Mouse (Mus musculus) embryonic facial prominence, embryonic 13.5 days (tissue): ENCODE data around the gene Fam107b. TPM values are rescaled to one million over a fixed set of nuclear protein-coding genes. Genes with fewer than 3 reads are reported as not detected.

ENCODE experiments used
- ATAC-seq: fragments of 200-750 bp; cut with Nextera tagmentation; 2 replicates; pipeline ENCODE4 v1.8.0; 2017; ENCODE audit warnings: low read depth; ENCODE audit not compliant: insufficient number of reproducible peaks, insufficient read depth, low FRiP score, low TSS enrichment
- H3K27ac ChIP-seq: fragments of 300-500 bp; sonication (generic); 2 replicates; pipeline ENCODE4 v1.5.1; 2015; ENCODE audit warnings: moderate library complexity, mild to moderate bottlenecking, inconsistent platforms
- H3K27me3 ChIP-seq: fragments of 300-500 bp; sonication (generic); 2 replicates; pipeline ENCODE4 v1.6.1; 2015; ENCODE audit warnings: mild to moderate bottlenecking, inconsistent platforms
- H3K36me3 ChIP-seq: fragments of 300-500 bp; sonication (generic); 2 replicates; pipeline ENCODE4 v1.6.1; 2015; ENCODE audit warnings: mild to moderate bottlenecking, inconsistent platforms
- H3K4me1 ChIP-seq: fragments of 300-500 bp; sonication (generic); 2 replicates; pipeline ENCODE4 v1.6.1; 2015; ENCODE audit warnings: inconsistent platforms
- H3K4me2 ChIP-seq: fragments of 300-500 bp; sonication (generic); 2 replicates; pipeline ENCODE4 v1.6.1; 2015; ENCODE audit warnings: moderate library complexity, mild to moderate bottlenecking, inconsistent platforms
- H3K4me3 ChIP-seq: fragments of 300-500 bp; sonication (generic); 2 replicates; pipeline ENCODE4 v1.5.1; 2015; ENCODE audit warnings: mild to moderate bottlenecking, inconsistent platforms
- H3K9ac ChIP-seq: fragments of 300-500 bp; sonication (generic); 2 replicates; pipeline ENCODE4 v1.6.1; 2015; ENCODE audit warnings: mild to moderate bottlenecking, inconsistent platforms
- H3K9me3 ChIP-seq: fragments of 300-500 bp; sonication (generic); 2 replicates; pipeline ENCODE4 v1.6.1; 2016; ENCODE audit warnings: inconsistent platforms
- WGBS: fragments of 180-500 bp; shearing (Covaris S2); methylation state at CpG from one replicate; pipeline ENCODE4 v1.1.7; 2015; ENCODE audit warnings: mixed read lengths; 5-methylcytosine and 5-hydroxymethylcytosine counted together
- polyA plus RNA-seq: library from polyadenylated mRNA; unstranded; fragments of >200 nt; fragmentation: Nextera tagmentation; extraction: Ambion mirVana; gene quantifications from 2 replicates; pipeline ENCODE4 v1.2.1, GENCODE M21; 2015

Gene Fam107b
- polyA plus RNA-seq, 1 experiment from 2014 or later, result 37.3 TPM

DNA sequence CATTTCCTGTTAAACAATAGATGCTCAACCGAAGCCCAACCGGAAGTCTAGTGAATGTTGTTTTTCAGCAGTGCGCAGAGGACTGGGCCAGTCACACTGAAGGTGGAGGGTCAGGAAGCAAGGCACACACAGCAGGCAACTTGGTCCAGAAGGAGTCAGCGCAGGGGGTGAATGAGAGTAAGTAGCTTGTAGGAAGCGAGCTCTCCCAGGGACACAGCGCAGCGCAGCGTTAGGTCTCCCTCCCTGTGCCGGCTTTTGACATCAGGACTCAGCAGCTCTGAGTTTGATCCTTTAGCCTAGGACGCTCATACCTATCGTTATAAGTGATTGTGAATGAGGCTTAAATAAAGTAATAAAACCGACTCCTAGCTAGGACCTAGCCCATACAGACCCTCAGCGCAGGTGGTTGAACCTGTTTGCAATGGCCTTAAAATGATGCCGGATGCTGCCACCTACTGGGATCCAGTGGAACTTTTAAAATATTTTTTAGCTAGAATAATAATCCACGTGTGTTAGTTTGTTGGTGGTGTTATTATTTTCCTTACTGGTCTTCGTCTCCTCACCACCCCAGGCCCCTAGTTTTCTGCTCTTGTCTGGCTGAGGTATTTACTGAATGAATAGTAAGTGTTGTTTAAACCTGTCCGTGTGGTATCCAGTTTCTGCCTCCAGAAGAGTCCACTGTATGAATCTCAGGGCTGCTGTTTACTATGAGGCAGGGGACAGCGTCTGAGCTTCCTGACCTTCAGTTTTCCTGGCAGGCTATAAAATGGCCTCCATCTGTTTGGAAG is 229.7 kb downstream of the Fam107b start:
- 0 out of 2 replicates have a peak, but pooled peaks have one; percentile 52 for ATAC-seq
- H3K36me3 ChIP-seq, result no peaks in the 10 kb centered on the region
- H3K9me3 ChIP-seq, result no peaks in the 10 kb centered on the region
- 11% methylated on average over 18 of the region's 18 CpGs for WGBS
- H3K4me3 ChIP-seq, result peak overlapping the region; percentile 23
- H3K27ac ChIP-seq, result no peak overlapping the region
- peak overlapping the region; percentile 56 for H3K4me2 ChIP-seq
- H3K9ac ChIP-seq, result no peak overlapping the region
- peaks cover 3% of the 10 kb centered on the region; the same call in 1 of the 2 replicates for H3K4me1 ChIP-seq
- H3K27me3 ChIP-seq, result 0 out of 2 replicates have a peak, but pooled peaks cover 5% of the 10 kb centered on the region

GRCm38 (mm10) chr2:3800555-3800878 is 230.2 kb downstream of the Fam107b start:
- 60% methylated on average over 5 of the region's 5 CpGs for WGBS
- Histone ChIP-seq H3K9me3 (no peaks in the 10 kb centered on the region), H3K27me3 (0 out of 2 replicates have a peak, but pooled peaks cover 5% of the 10 kb centered on the region), H3K4me3 (no peak overlapping the region), H3K4me1 (peaks cover 3% of the 10 kb centered on the region; the same call in 1 of the 2 replicates), H3K27ac (no peak overlapping the region), H3K36me3 (no peaks in the 10 kb centered on the region), H3K4me2 (peak overlapping the region; percentile 56; the same call in 1 of the 2 replicates), H3K9ac (no peak overlapping the region)
- ATAC-seq, result no peak

GRCm38 (mm10) chr2:3805742-3806141 is 235.5 kb downstream of the Fam107b start:
- Histone ChIP-seq H3K36me3 (no peaks in the 10 kb centered on the region), H3K4me3 (no peak overlapping the region), H3K4me2 (no peak overlapping the region), H3K4me1 (no peaks in the 10 kb centered on the region), H3K9ac (no peak overlapping the region), H3K27ac (no peak overlapping the region), H3K9me3 (no peaks in the 10 kb centered on the region), H3K27me3 (no peaks in the 10 kb centered on the region)
- 55% methylated on average over 6 of the region's 6 CpGs for WGBS
- ATAC-seq, result no peak

DNA sequence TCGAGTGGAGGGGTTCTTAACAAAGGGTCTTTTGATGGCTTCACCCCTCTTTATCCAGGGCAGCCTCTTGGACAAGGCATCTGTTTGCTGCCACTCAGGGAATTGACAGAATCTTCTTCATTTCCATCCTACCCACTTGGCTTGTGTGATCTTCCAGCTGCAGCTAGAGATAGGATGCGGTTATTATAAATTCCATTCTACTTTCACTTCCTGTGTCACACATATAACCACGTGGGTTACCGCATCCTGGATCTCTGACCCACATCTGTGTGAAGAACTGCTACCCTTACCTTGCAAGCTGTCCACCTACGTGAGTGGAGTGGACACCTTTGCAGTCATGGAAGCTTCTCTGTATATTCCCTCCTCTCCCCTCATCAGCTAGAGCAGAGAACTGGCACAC is 240.0 kb downstream of the Fam107b start:
- 64% methylated on average over 5 of the region's 5 CpGs for WGBS
- no peak for ATAC-seq
- H3K9me3 ChIP-seq, result no peaks in the 10 kb centered on the region
- H3K36me3 ChIP-seq, result no peaks in the 10 kb centered on the region
- no peak overlapping the region for H3K4me3 ChIP-seq
- H3K9ac ChIP-seq, result no peak overlapping the region
- H3K27ac ChIP-seq, result no peak overlapping the region
- no peaks in the 10 kb centered on the region for H3K27me3 ChIP-seq
- H3K4me1 ChIP-seq, result no peaks in the 10 kb centered on the region
- no peak overlapping the region for H3K4me2 ChIP-seq

- H3K27me3 ChIP-seq, result no peaks in the 10 kb centered on the region
- no peak overlapping the region for H3K4me2 ChIP-seq
- H3K9ac ChIP-seq, result no peak overlapping the region
- H3K4me3 ChIP-seq, result no peak overlapping the region
- 0 out of 2 replicates have a peak, but pooled peaks have one; percentile 62 for ATAC-seq
- peak overlapping the region; percentile 80 for H3K27ac ChIP-seq
- no peaks in the 10 kb centered on the region for H3K36me3 ChIP-seq
- WGBS, result 39% methylated on average over 6 of the region's 6 CpGs
- H3K4me1 ChIP-seq, result peaks cover 18% of the 10 kb centered on the region
- H3K9me3 ChIP-seq, result no peaks in the 10 kb centered on the region
Measured at GRCm38 (mm10) chr2:3816142-3816609, 245.9 kb downstream of the Fam107b start.

DNA sequence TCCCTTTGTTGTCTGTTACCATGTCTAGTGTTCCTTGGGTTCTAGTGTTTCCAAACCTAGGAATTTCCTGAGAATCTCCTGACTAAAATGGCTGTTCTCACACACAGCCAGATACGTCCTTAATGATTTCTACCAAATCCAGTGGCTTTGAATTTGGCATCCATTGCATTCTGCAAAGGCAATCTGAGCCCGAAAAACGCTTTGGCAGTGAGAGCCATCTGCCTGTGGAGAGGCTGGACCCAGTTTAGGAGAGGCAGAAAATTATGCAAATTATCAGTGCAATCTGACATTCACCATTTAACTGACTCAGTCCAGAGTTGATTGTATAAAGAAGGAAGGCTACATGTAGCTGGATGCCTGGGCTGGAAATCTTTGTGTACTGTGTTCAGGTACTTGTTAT is 247.3 kb downstream of the Fam107b start:
- H3K9ac ChIP-seq, result no peak overlapping the region
- H3K36me3 ChIP-seq, result no peaks in the 10 kb centered on the region
- no peak overlapping the region for H3K4me2 ChIP-seq
- peaks cover 21% of the 10 kb centered on the region for H3K4me1 ChIP-seq
- no peak for ATAC-seq
- H3K27ac ChIP-seq, result no peak overlapping the region
- no peaks in the 10 kb centered on the region for H3K27me3 ChIP-seq
- no peak overlapping the region for H3K4me3 ChIP-seq
- H3K9me3 ChIP-seq, result no peaks in the 10 kb centered on the region
- 76% methylated on average over 3 of the region's 3 CpGs for WGBS

GRCm38 (mm10) chr2:3822483-3823455 is 252.5 kb downstream of the Fam107b start:
- H3K4me2 ChIP-seq, result no peak overlapping the region
- no peaks in the 10 kb centered on the region for H3K36me3 ChIP-seq
- H3K27me3 ChIP-seq, result no peaks in the 10 kb centered on the region
- H3K4me3 ChIP-seq, result no peak overlapping the region
- H3K9me3 ChIP-seq, result no peaks in the 10 kb centered on the region
- no peak overlapping the region for H3K27ac ChIP-seq
- no peak for ATAC-seq
- WGBS, result 80% methylated on average over 8 of the region's 8 CpGs
- H3K9ac ChIP-seq, result no peak overlapping the region
- 0 out of 2 replicates have a peak, but pooled peaks cover 10% of the 10 kb centered on the region for H3K4me1 ChIP-seq

Other genes starting within 250 kb of the Fam107b start
- 17.0 and 20.3 TPM in 2 replicates for gene Rpp38, start 237.8 kb upstream of the Fam107b start, polyA plus RNA-seq
- 1.3 and 1.7 TPM in 2 replicates for gene Acbd7, start 234.3 kb upstream of the Fam107b start, polyA plus RNA-seq
- gene Olah, start 173.3 kb upstream of the Fam107b start, polyA plus RNA-seq, result 0.17 TPM in 1 of 2 replicates, not detected in the other
- 0.48 and 0.58 TPM in 2 replicates for gene Meig1, start 147.8 kb upstream of the Fam107b start, polyA plus RNA-seq
- 6.8 and 8.3 TPM in 2 replicates for gene Dclre1c, start 146.4 kb upstream of the Fam107b start, polyA plus RNA-seq
- gene Suv39h2, start 95.5 kb upstream of the Fam107b start, polyA plus RNA-seq, result 18.3 and 22.9 TPM in 2 replicates
- gene Gm45902, start 57.7 kb upstream of the Fam107b start, polyA plus RNA-seq, result 5.6 TPM in 2 replicates
- gene Hspa14, start 57.7 kb upstream of the Fam107b start, polyA plus RNA-seq, result 99.2 and 102 TPM in 2 replicates
- gene Cdnf, start 57.5 kb upstream of the Fam107b start, polyA plus RNA-seq, result 0.18 and 0.21 TPM in 2 replicates